ENCODE assay signal across 8 mouse cellular contexts in the genomic region with DNA sequence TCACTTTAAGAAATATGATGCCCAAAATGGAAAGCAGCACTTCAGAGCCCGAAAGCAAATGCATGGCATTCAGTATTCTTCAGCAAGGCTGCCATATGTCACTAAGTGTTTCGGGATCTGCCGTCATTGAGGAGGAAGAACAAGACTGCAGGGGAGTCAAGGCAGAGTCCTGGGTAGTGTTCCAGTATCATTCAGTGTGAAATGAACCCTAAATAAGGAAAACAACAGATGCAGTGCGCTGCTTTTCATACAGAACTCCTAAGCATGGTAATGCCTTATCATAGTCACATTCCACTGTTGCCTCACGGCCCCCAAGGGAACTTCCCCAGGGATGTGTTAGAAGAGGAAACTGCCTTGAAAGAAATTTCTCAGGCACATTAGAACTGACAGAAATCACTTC. TPM values are rescaled to one million over a fixed set of nuclear protein-coding genes. Genes with fewer than 3 reads are reported as not detected.
DNase-seq lines count a peak whose midpoint lies in the region; ATAC-seq lines count a peak whose summit lies in the region.

No protein-coding gene starts in this region.

- 40% methylated on average over 5 of the region's 5 CpGs for WGBS in hindbrain, embryonic 13.5 days

- DNase-seq in frontal cortex, adult 2 months (ENCODE audit: extremely low spot score in 1 of 2, low spot score in 1 of 2): peak; percentile 49 to 73
- DNase-seq in frontal cortex, postnatal 10 days (ENCODE audit: low spot score in 2 of 2): no peak
- peak; percentile 73 for DNase-seq in right cerebral cortex, adult 18-20 months
- DNase-seq in right cerebral cortex, postnatal 4 days: no peak
- no peak for DNase-seq in urinary bladder, postnatal 14 days (ENCODE audit: low spot score)
- DNase-seq in yolk sac, embryonic 10.5 days (ENCODE audit: low spot score): no peak
- no peak for DNase-seq in ovary, postnatal 36 days (ENCODE audit: low spot score)

- no peak overlapping the region for H3K9ac ChIP-seq in hindbrain, embryonic 13.5 days

- no peaks in the 10 kb centered on the region for H3K27me3 ChIP-seq in hindbrain, embryonic 13.5 days

- H3K4me1 ChIP-seq in hindbrain, embryonic 13.5 days (replicated peaks): peaks cover 7% of the 10 kb centered on the region

- H3K4me3 ChIP-seq in hindbrain, embryonic 13.5 days: no peak overlapping the region

- 0 out of 2 replicates have a peak, but pooled peaks have one; percentile 28 for ATAC-seq in hindbrain, embryonic 13.5 days (ENCODE audit: low FRiP score)

- H3K4me2 ChIP-seq in hindbrain, embryonic 13.5 days: no peak overlapping the region

- no peaks in the 10 kb centered on the region for H3K36me3 ChIP-seq in hindbrain, embryonic 13.5 days

- H3K27ac ChIP-seq in hindbrain, embryonic 13.5 days: peak overlapping the region; percentile 63

- no peaks in the 10 kb centered on the region for H3K9me3 ChIP-seq in hindbrain, embryonic 13.5 days

RNA-seq across cellular contexts. Expression of a gene that starts 21.8 kb away (rescaled TPM):
- polyA plus RNA-seq in frontal cortex, adult 2 months (2012; rRNA removed): 8.1 and 8.3 TPM in 2 replicates
- polyA plus RNA-seq in hindbrain, embryonic 13.5 days (2015; fragmentation: Nextera tagmentation; extraction: Ambion mirVana): 6.9 and 7.3 TPM in 2 replicates

Comparison
In these comparisons a context has a peak if more than half of its experiments do, and no peak if none do; other contexts are left out.
1. DNase-seq: peak in frontal cortex, adult 2 months (2 of 2) and right cerebral cortex, adult 18-20 months (single experiment); none in frontal cortex, postnatal 10 days (0 of 2), right cerebral cortex, postnatal 4 days (single experiment), urinary bladder, postnatal 14 days (single experiment), yolk sac, embryonic 10.5 days (single experiment) and ovary, postnatal 36 days (single experiment).